Mouse (Mus musculus) cerebellum, adult 8-10 months (tissue): ENCODE measurements around the gene Fancc.

Experiments
- DNase-seq: peaks from one replicate; pipeline ENCODE4 v3.0.0; 2022

The Fancc gene

DNA sequence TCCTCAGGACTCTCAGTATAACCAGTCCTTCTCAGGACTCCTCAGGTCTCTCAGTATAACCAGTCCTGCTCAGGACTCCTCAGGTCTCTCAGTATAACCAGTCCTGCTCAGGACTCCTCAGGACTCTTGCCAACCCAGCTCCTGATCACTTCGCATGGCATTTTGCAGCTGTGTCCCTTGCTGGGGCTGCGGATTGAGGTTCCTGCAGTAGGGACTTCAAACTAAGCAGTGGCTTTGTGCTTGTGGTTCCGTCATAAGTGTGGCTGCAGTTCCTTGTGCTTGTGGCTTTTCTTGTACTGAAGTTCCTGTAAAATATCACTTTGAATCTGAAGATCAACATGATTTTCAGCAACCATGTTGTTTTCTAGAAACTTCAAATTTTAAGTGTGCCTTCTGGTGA, 212.3 kb downstream of the Fancc start:
- DNase-seq = no peak

GRCm38 (mm10) chr13:63283236-63283635, 213.8 kb downstream of the Fancc start:
- DNase-seq = no peak

GRCm38 (mm10) chr13:63281206-63281605, 215.9 kb downstream of the Fancc start:
- no peak for DNase-seq

DNA sequence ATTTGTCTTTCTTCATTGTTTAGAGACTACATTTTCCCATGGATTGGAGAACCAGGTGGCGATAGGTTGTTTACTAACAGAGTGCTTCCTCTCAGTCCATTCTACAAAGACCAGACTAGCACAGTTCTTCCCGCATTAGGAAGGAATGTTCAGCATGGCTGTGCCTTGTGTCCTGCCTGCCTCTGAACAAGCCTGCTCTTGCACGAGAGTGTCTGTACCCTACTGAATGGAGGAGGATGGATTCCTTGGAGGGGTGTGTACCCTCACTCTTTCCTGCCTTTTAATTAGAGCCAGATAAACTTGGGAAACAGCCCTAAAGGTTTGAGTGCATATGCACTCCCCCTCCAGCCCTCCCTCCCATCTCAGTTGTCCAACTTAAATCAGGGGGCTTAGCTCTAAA, 216.7 kb downstream of the Fancc start:
- no peak for DNase-seq

DNA sequence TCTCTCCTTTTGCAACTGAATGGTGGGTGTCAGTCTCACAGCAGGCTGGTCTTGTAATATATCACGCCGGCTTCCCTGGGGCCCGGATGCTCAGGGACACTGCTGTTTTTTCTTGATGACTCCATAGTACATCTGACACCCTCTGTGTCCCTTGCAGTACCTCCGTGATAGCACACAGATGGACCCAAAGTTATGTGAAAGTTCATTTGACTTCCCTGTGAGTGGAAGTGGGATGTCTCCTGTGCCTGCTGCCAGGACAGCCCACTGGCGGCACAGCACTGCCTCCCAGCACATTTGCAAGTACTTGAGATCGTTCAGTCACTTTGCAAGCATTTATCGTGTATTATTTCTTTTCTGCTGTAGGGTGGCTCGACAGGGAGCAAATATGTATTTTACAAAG, 217.3 kb downstream of the Fancc start:
- no peak for DNase-seq

GRCm38 (mm10) chr13:63278796-63279475, 218.1 kb downstream of the Fancc start:
- DNase-seq = no peak

DNA sequence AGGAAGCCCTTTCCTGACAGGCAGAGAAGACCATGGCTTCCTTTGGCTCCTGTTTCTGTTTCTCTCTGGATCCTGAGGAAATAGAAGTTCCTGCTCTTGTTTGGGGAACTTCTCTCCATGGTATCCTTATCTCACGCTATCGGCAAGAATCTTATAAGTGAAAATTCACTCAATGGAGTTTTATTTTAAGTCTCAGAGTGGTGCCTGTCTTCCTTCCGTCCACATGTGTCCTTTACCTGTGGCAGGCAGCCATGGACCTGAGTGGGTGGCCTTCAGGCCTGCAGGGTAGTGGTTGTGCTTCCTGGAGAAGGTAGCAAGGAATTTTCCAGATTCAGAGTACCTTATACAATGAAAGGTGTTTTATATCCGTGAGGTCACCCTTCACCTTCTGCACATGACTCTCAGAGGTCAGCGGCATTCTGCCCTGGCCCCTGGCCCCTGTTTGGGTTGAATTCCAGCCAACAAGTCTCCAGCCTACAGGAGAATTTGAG, 218.9 kb downstream of the Fancc start:
- no peak for DNase-seq

DNA sequence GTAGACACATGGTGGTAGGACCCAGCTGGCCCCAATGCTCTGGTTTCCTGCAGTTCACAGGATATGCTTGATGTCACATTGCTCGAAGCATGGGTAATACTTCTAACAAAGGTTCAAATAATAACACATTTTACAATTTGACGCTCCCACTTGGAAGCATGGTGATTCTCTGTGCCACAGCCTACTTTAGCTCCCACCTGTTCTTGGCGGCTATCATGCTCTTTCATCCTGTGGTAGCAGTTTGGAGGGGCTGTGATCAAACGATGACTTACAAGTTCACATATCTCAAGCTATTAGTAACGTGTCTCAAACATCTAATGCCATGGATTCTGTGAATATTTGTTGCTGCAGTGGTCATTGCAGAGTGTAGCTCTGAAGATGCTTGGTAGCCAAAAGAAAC, 219.8 kb downstream of the Fancc start:
- DNase-seq = no peak

DNA sequence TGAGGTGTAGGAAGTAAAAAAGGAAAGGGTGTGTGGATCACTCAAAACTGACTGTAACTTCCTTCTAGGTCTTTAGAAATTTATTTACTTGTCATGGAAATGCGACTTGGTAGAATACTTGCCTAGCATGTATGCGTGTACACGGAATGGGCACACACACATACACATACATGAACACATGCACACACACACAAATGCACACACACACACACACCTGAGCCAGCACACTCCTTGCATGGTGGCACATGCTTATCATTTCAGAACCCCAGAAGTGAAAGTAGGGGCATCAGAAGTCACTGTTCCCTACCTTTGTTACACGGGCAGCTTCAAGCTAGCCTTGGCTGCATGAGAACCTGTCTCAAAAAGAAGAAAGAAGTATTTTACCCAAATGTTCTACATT, 220.7 kb downstream of the Fancc start:
- DNase-seq = no peak

GRCm38 (mm10) chr13:63274488-63275166, 222.5 kb downstream of the Fancc start:
- DNase-seq = no peak

DNA sequence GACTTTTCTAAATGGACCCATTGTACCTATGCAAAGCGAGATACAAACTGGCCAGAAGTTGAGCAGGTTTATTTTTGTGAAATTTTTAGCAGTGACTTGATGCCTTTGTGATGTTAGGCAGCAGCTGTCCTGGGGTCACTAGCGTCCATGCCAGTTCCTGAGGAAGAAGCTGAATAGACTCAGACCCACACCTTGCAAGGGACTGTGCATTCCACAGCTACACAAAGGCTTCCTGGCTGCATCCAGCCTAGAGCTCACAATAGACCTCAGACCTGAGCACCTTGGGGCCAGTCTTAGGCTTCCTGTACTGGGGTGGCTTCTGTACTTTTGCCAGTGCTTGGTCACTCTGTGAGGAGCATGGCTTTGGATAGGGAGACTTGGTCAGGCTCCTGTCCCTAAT, 223.2 kb downstream of the Fancc start:
- DNase-seq = no peak

DNA sequence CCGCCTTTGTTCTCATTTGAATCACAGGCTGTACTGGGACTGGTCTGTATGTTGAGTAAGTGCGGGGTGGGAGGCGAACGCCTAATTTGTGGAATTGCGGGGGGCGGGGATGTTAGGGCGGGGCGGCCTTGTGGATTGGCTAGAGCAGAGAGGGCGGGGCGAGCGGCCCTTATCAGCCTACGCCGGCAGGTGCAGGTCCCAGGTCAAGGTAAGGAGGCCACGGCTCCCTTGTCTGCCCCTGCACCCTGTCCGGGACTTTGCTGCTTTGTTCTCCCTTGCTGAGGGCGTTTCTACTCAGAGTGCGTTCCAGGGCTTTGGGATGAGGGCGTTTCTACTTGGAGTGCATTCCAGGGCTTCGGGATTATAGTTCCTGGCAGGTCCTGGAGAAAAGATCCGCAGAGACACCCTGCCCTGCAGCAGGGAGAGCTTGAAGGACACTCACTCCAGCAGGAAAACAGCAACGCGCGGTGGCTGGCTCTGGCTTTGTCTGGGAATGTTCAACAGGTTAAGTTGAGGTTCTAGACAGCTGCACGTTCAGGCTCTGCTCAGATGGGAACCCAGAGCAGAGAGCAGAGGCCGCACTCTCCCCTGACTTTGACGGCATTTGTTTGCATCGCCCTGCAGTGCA, 224.4 kb downstream of the Fancc start:
- no peak for DNase-seq

DNA sequence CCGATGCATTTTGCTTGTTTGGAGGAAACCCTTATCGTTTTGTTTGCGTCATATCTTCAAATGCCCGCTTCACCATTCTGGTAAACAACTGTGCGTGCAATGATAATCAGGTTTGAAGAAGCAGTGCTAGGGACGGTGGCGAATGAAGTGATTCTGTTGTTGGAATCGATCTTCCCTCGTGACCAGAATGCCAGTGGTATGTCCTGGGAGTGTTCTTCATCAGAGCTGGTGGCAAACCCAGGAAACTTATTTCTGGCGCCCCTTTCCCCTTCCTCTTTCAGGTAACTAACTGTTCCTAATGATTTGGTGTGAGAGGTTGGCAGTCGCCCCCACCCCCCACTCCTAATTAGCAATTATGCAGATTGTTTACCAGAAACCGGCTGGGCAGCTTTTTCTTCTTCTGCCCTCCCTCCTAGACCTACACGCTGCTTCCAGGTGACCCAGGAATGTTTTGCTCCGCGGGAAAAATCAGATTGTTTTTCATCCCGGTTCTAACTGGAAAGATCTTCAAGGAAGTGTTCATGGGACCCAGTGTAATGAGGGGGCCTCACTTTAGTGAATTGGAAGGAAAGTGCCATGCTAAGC, 225.0 kb downstream of the Fancc start:
- no peak for DNase-seq

DNA sequence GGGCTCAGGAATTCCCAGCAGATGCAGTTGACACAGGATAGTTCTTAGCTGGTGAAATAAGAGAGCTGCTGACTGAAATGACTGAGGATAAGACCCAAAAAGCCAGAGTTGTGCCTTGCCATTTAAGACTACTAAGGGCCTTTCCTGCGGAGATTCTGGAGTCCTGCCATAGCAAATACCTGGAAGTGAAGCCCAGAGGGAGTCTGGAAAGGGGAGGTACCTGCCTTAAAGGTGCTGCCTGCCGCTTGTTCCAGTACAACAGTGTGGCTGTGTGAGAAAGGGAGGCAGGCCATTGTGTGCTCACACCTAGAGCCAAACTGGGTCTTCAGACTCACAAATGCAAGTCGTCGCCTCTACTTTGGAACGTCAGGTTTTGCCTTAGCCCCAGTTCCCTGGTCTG, 226.9 kb downstream of the Fancc start:
- DNase-seq = no peak

DNA sequence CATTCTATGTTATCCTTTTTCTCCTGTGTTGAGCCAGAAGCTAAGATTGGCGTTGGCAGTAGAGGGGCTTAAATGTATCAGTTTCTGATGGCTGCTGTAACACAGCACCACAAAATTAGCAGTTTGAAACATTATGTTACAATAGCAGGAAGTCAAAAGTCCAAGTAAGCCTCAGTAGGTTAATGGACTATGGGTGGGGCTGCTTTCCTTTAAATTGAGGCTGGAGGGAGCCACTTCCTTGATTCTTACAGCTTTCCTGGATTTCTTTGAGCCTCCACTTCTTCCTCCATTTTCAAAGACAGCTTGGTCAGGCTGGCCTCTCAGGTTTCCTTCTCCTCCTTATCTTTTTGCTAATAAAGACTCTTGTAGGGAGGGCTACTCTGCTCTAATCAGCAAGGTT, 228.3 kb downstream of the Fancc start:
- no peak for DNase-seq

DNA sequence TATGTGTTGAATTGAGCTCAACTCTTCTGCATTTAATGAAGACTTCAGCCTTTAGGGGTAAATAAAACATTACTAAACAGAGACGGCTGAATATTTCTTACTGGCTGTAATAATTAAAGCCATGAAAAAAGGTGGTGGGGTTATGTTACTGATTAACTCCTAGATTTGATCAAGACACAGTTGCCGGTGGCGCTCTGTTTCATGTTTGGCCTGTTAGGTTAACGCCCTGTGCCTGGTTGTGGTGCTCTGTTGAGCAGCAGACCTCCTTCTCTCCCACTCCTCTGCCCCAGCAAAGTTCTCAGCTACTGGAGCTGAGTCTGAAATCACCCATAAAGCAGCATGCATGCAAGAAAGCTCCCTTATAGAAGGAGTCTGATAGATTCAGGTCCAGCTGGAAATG, 228.7 kb downstream of the Fancc start:
- no peak for DNase-seq

GRCm38 (mm10) chr13:63262168-63262957, 234.7 kb downstream of the Fancc start:
- no peak for DNase-seq

DNA sequence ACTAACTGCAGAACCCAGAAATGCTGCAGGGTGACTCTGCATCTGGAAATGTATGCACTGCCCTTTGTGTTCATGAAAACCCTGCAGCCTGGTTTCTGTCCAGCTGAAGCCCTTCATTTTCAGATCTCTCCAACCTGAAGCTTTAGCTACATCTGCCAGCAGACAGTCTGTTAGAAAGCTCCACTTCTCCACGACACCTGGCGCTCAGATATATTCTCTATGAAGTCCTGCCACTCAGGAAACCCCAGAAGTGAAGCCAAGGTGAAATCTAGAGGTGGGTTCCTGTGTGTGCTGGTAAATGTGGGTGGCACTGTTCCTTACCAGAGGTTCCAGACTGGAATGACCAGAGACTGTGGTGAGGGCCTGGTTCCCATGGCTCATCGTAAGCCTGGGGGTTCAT, 235.4 kb downstream of the Fancc start:
- no peak for DNase-seq

GRCm38 (mm10) chr13:63260753-63261631, 236.1 kb downstream of the Fancc start:
- DNase-seq = no peak

- DNase-seq = no peak
These were observed 236.9 kb downstream of the Fancc start for GRCm38 (mm10) chr13:63260133-63260532.

DNA sequence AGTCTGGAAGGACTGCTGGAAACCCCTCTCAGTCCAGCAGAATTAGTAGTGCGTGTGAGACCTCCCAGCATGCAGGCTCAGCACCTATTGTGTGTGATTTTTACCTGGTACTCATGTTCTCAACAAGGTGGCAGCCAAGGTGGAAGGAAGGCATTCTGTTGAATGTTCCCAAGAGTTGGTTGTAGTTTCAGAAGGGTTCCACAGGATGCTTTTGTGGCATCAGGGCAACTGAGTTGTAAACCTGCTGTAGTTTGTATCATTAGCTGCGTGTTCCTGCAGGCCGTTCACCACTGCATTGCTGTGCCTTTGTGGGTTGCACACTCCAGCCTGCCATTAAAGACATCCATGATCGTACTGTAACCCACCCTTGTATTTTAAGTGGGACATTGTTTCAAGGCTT, 238.4 kb downstream of the Fancc start:
- no peak for DNase-seq

DNA sequence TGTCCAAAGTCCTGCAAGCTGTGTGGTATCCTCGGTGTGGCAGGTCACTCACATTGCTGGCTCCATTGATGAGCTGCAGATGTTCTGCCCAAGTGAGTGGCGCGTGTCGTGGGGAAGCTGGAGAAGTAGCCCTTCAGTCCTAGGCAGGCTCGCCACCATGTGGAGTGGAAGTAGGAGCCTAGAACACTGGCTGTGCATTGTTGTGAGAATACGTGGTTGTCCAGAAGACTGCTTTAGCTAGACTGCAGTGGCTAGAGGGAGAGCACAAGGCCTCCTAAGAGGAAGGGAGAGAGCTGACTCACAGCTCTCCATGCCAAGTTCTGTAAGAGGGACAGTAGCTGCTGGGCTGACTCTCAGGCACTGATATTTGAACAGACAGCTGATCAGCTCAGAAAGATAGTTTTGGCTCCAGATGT, 238.9 kb downstream of the Fancc start:
- no peak for DNase-seq
